In the genomic region with DNA sequence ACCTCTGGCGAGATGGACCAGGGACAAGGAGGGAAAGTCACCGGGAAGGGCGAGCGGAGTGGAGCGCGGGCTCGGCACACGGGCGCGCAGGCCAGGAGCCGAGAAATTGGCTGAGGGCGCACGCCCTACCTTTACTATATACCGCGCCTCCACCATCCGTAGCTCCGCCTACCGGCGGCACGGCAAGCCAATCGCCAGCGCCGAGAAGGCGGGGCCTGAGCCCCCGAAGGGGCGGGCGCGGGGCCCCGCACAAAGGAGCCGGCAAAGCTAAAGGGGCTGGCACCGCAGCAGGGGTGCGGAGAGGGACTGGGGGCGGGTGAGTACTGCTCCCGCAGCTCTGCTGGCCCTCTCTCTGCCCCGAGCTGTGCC, we compare ENCODE assay signal across 8 mouse cellular contexts. TPM values are rescaled to one million over a fixed set of nuclear protein-coding genes. Genes with fewer than 3 reads are reported as not detected.
DNase-seq lines count a peak whose midpoint lies in the region; ATAC-seq lines count a peak whose summit lies in the region.

A gene (minus strand): TSS at position 111 of the 369 bp plus-strand sequence.

- peak; percentile 81 for ATAC-seq in activated CD4-positive, CD25-positive, alpha-beta regulatory T cell, adult 4 months
- ATAC-seq in megakaryocyte progenitor cell, adult 5-6 weeks (replicated peaks; ENCODE audit: poor library complexity): peak; percentile 72

- peak; percentile 71 to 89 for DNase-seq in cerebellum, postnatal 4 days (ENCODE audit: low spot score in 2 of 2)
- DNase-seq in gastrocnemius, postnatal 10 days: peak; percentile 72
- DNase-seq in hindlimb bud, embryonic 11.5 days (ENCODE audit: extremely low spot score, low read depth, low spot score): peak; percentile 35
- peak; percentile 84 to 87 for DNase-seq in left cerebral cortex, adult 9 months (ENCODE audit: low spot score in 2 of 2)
- peak; percentile 87 to 89 for DNase-seq in right cerebral cortex, postnatal 36 days (ENCODE audit: low spot score in 2 of 2)
- DNase-seq in urinary bladder, postnatal 4 days (ENCODE audit: low spot score in 2 of 2): peak; percentile 78 to 83

RNA-seq across cellular contexts. Expression of the gene that starts here (rescaled TPM):
- polyA plus RNA-seq in activated CD4-positive, CD25-positive, alpha-beta regulatory T cell, adult 4 months (2017; shearing (Covaris generic)): 1 to 10 TPM; 1.7 to 2.2 TPM
- total RNA-seq in gastrocnemius, postnatal 10 days (2021): 100 to 1,000 TPM; 118 to 124 TPM
- 10.5 and 11.8 TPM in 2 replicates for total RNA-seq in megakaryocyte progenitor cell, adult 5-6 weeks (2015)
- total RNA-seq in megakaryocyte progenitor cell, adult 5-6 weeks (2017): 7.9 and 15.2 TPM in 2 replicates

Comparison
In these comparisons a context has a peak if more than half of its experiments do, and no peak if none do; other contexts are left out.
1. Peak in every context shown above with its lines: DNase-seq and ATAC-seq.
2. RNA of the gene that starts here (total RNA-seq): 118 to 124 TPM in gastrocnemius, postnatal 10 days; 7.9 to 15.2 TPM in megakaryocyte progenitor cell, adult 5-6 weeks; every median in the first group is over 4 times any median in the second.
3. DNase-seq: peak in every context shown above with its lines; median percentile 88 in right cerebral cortex, postnatal 36 days; 86 in left cerebral cortex, adult 9 months; 80 in urinary bladder, postnatal 4 days; 80 in cerebellum, postnatal 4 days; 72 in gastrocnemius, postnatal 10 days; 35 in hindlimb bud, embryonic 11.5 days.